Mouse (Mus musculus): ENCODE measurements around the gene Rhobtb3. TPM values are rescaled to one million over a fixed set of nuclear protein-coding genes. Genes with fewer than 3 reads are reported as not detected.

Gene Rhobtb3
- polyA plus RNA-seq, 1 experiment from 2014 or later = 12.3 TPM

Other genes starting within 250 kb of the Rhobtb3 start
- gene Ell2, start 237.2 kb downstream of the Rhobtb3 start, polyA plus RNA-seq (2015; fragmentation: Nextera tagmentation; extraction: Ambion mirVana) = 4.3 and 4.9 TPM in 2 replicates
- 210 and 253 TPM in 2 replicates for gene Glrx, start 104.1 kb downstream of the Rhobtb3 start, polyA plus RNA-seq (2015; fragmentation: Nextera tagmentation; extraction: Ambion mirVana)
- 0.22 and 0.48 TPM in 2 replicates for gene Spata9, start 23.2 kb upstream of the Rhobtb3 start, polyA plus RNA-seq (2015; fragmentation: Nextera tagmentation; extraction: Ambion mirVana)
- 14.7 and 18.1 TPM in 2 replicates for gene Rfesd, start 74.8 kb upstream of the Rhobtb3 start, polyA plus RNA-seq (2015; fragmentation: Nextera tagmentation; extraction: Ambion mirVana)
- gene Gpr150, start 113.1 kb upstream of the Rhobtb3 start, polyA plus RNA-seq (2015; fragmentation: Nextera tagmentation; extraction: Ambion mirVana) = 0.26 and 0.28 TPM in 2 replicates
- 3.8 and 4.7 TPM in 2 replicates for gene Arsk, start 154.7 kb upstream of the Rhobtb3 start, polyA plus RNA-seq (2015; fragmentation: Nextera tagmentation; extraction: Ambion mirVana)
- gene Ttc37, start 154.8 kb upstream of the Rhobtb3 start, polyA plus RNA-seq (2015; fragmentation: Nextera tagmentation; extraction: Ambion mirVana) = 7.7 and 8.4 TPM in 2 replicates